Mouse (Mus musculus): ENCODE measurements around the gene Slc38a2. TPM values are rescaled to one million over a fixed set of nuclear protein-coding genes. Genes with fewer than 3 reads are reported as not detected.
A peak's percentile ranks its signal among the peaks of the same experiment; 100 is the strongest.

The Slc38a2 gene
- polyA plus RNA-seq, 1 experiment from 2014 or later = 102 TPM

- Histone ChIP-seq H3K4me1 (replicated peaks) (peaks cover 20% of the 10 kb centered on the region), H3K27ac (replicated peaks) (no peak overlapping the region), H3K9me3 (no peaks in the 10 kb centered on the region), H3K36me3 (no peaks in the 10 kb centered on the region), H3K4me3 (no peak overlapping the region), H3K9ac (no peak overlapping the region), H3K4me2 (0 out of 2 replicates have a peak overlapping the region, but pooled peaks have one; percentile 95), H3K27me3 (no peaks in the 10 kb centered on the region)
- ATAC-seq (ENCODE audit: low FRiP score, low read depth) = no peak
- WGBS = 63% methylated on average over 2 of the region's 2 CpGs
Observed at GRCm38 (mm10) chr15:96707936-96708335, 8.4 kb upstream of the Slc38a2 start.

GRCm38 (mm10) chr15:96702466-96703031 lies 3.0 kb upstream of the Slc38a2 start:
- no peak overlapping the region for H3K27ac ChIP-seq (replicated peaks)
- H3K4me2 ChIP-seq = no peak overlapping the region
- H3K9me3 ChIP-seq = no peaks in the 10 kb centered on the region
- no peaks in the 10 kb centered on the region for H3K27me3 ChIP-seq
- no peaks in the 10 kb centered on the region for H3K36me3 ChIP-seq
- no peak overlapping the region for H3K9ac ChIP-seq
- H3K4me1 ChIP-seq (replicated peaks) = peaks cover 15% of the 10 kb centered on the region
- WGBS = 89% methylated on average over 12 of the region's 12 CpGs
- H3K4me3 ChIP-seq = no peak overlapping the region
- ATAC-seq (ENCODE audit: low FRiP score, low read depth) = no peak

- Histone ChIP-seq H3K36me3 (0 out of 2 replicates have a peak, but pooled peaks cover 4% of the 10 kb centered on the region), H3K4me3 (peak overlapping the region; percentile 82; the same call in 1 of the 2 replicates), H3K9me3 (no peaks in the 10 kb centered on the region), H3K27ac (replicated peaks) (peak overlapping the region; percentile 99), H3K27me3 (no peaks in the 10 kb centered on the region), H3K4me2 (peak overlapping the region; percentile 78), H3K9ac (0 out of 2 replicates have a peak overlapping the region, but pooled peaks have one; percentile 97), H3K4me1 (replicated peaks) (peaks cover 33% of the 10 kb centered on the region)
- WGBS = 34% methylated on average over 13 of the region's 13 CpGs
- ATAC-seq (ENCODE audit: low FRiP score, low read depth) = no peak
Observed at GRCm38 (mm10) chr15:96700766-96701165, 1.2 kb upstream of the Slc38a2 start.

GRCm38 (mm10) chr15:96698658-96699448 lies 677 bp downstream of the Slc38a2 start:
- peak overlapping the region; percentile 97 for H3K9ac ChIP-seq
- H3K4me2 ChIP-seq = peak overlapping the region; percentile 78
- H3K9me3 ChIP-seq = no peaks in the 10 kb centered on the region
- H3K4me3 ChIP-seq = peak overlapping the region; percentile 82
- peaks cover 19% of the 10 kb centered on the region for H3K36me3 ChIP-seq
- no peaks in the 10 kb centered on the region for H3K27me3 ChIP-seq
- H3K27ac ChIP-seq (replicated peaks) = peak overlapping the region; percentile 99
- under 1% methylated on average over 82 of the region's 101 CpGs for WGBS
- ATAC-seq (ENCODE audit: low FRiP score, low read depth) = peak; percentile 87
- H3K4me1 ChIP-seq (replicated peaks) = peaks cover 49% of the 10 kb centered on the region

GRCm38 (mm10) chr15:96697901-96698657 lies 1.5 kb downstream of the Slc38a2 start:
- ATAC-seq (ENCODE audit: low FRiP score, low read depth) = 0 out of 2 replicates have a peak, but pooled peaks have one; percentile 5
- H3K27me3 ChIP-seq = no peaks in the 10 kb centered on the region
- peaks cover 53% of the 10 kb centered on the region for H3K4me1 ChIP-seq (replicated peaks)
- H3K9ac ChIP-seq = peak overlapping the region; percentile 97
- peak overlapping the region; percentile 82 for H3K4me3 ChIP-seq
- peaks cover 27% of the 10 kb centered on the region for H3K36me3 ChIP-seq
- H3K4me2 ChIP-seq = peak overlapping the region; percentile 78
- 17% methylated on average over 19 of the region's 19 CpGs for WGBS
- no peaks in the 10 kb centered on the region for H3K9me3 ChIP-seq
- H3K27ac ChIP-seq (replicated peaks) = peak overlapping the region; percentile 99

- peaks cover 41% of the 10 kb centered on the region for H3K36me3 ChIP-seq
- H3K4me3 ChIP-seq = peak overlapping the region; percentile 82
- 61% methylated on average over 13 of the region's 13 CpGs for WGBS
- no peaks in the 10 kb centered on the region for H3K27me3 ChIP-seq
- H3K27ac ChIP-seq (replicated peaks) = 0 out of 2 replicates have a peak overlapping the region, but pooled peaks have one; percentile 15
- H3K4me2 ChIP-seq = peak overlapping the region; percentile 78
- H3K9me3 ChIP-seq = no peaks in the 10 kb centered on the region
- peaks cover 53% of the 10 kb centered on the region for H3K4me1 ChIP-seq (replicated peaks)
- H3K9ac ChIP-seq = peak overlapping the region; percentile 97
- no peak for ATAC-seq (ENCODE audit: low FRiP score, low read depth)
Observed at GRCm38 (mm10) chr15:96696486-96697284, 2.8 kb downstream of the Slc38a2 start.

- no peak for ATAC-seq (ENCODE audit: low FRiP score, low read depth)
- H3K4me3 ChIP-seq = peak overlapping the region; percentile 82
- WGBS = 75% methylated on average over 26 of the region's 26 CpGs
- peak overlapping the region; percentile 78 for H3K4me2 ChIP-seq
- H3K36me3 ChIP-seq = peaks cover 50% of the 10 kb centered on the region
- no peaks in the 10 kb centered on the region for H3K27me3 ChIP-seq
- peaks cover 50% of the 10 kb centered on the region for H3K4me1 ChIP-seq (replicated peaks)
- no peak overlapping the region for H3K27ac ChIP-seq (replicated peaks)
- H3K9me3 ChIP-seq = no peaks in the 10 kb centered on the region
- H3K9ac ChIP-seq = peak overlapping the region; percentile 0; the same call in 1 of the 2 replicates
Observed at GRCm38 (mm10) chr15:96695455-96696421, 3.8 kb downstream of the Slc38a2 start.

- ATAC-seq (ENCODE audit: low FRiP score, low read depth) = no peak
- H3K4me1 ChIP-seq (replicated peaks) = peaks cover 43% of the 10 kb centered on the region
Observed at GRCm38 (mm10) chr15:96694988-96695387, 4.5 kb downstream of the Slc38a2 start.

GRCm38 (mm10) chr15:96693688-96694087 lies 5.8 kb downstream of the Slc38a2 start:
- Histone ChIP-seq H3K36me3 (peaks cover 68% of the 10 kb centered on the region), H3K27ac (replicated peaks) (no peak overlapping the region), H3K4me3 (no peak overlapping the region), H3K4me1 (replicated peaks) (peaks cover 45% of the 10 kb centered on the region), H3K9me3 (no peaks in the 10 kb centered on the region), H3K27me3 (no peaks in the 10 kb centered on the region), H3K9ac (no peak overlapping the region), H3K4me2 (peak overlapping the region; percentile 13; the same call in 1 of the 2 replicates)
- WGBS = 73% methylated on average over 14 of the region's 14 CpGs
- no peak for ATAC-seq (ENCODE audit: low FRiP score, low read depth)

More at GRCm38 (mm10) chr15:96694988-96695387, 4.5 kb downstream of the Slc38a2 start:
- Histone ChIP-seq H3K27ac (replicated peaks) (no peak overlapping the region), H3K9ac (no peak overlapping the region), H3K4me2 (0 out of 2 replicates have a peak overlapping the region, but pooled peaks have one; percentile 78), H3K36me3 (peaks cover 58% of the 10 kb centered on the region), H3K27me3 (no peaks in the 10 kb centered on the region), H3K4me3 (no peak overlapping the region), H3K9me3 (no peaks in the 10 kb centered on the region)
- WGBS = 92% methylated on average over 7 of the region's 7 CpGs

GRCm38 (mm10) chr15:96692401-96692800 lies 7.1 kb downstream of the Slc38a2 start:
- peaks cover 40% of the 10 kb centered on the region for H3K4me1 ChIP-seq (replicated peaks)
- 93% methylated on average over 11 of the region's 11 CpGs for WGBS
- H3K36me3 ChIP-seq = peaks cover 78% of the 10 kb centered on the region

More at GRCm38 (mm10) chr15:96692401-96692800, 7.1 kb downstream of the Slc38a2 start:
- Histone ChIP-seq H3K27ac (replicated peaks) (no peak overlapping the region), H3K4me3 (no peak overlapping the region), H3K9me3 (no peaks in the 10 kb centered on the region), H3K4me2 (no peak overlapping the region), H3K9ac (no peak overlapping the region), H3K27me3 (no peaks in the 10 kb centered on the region)
- no peak for ATAC-seq (ENCODE audit: low FRiP score, low read depth)

Data from hindbrain, embryonic 15.5 days (tissue).